Mouse (Mus musculus) forebrain, embryonic 10.5 days (tissue): Measurements from ENCODE around the gene Spryd3. TPM values are rescaled to one million over a fixed set of nuclear protein-coding genes. Genes with fewer than 3 reads are reported as not detected.
A peak's percentile ranks its signal among the peaks of the same experiment; 100 is the strongest.
"Not testable (repeated sequence)": the region's sequence is repeated elsewhere in the genome, so short reads cannot be mapped to it uniquely, and the experiment has no call there.

ENCODE experiments used
- DNase-seq: peaks from one replicate; pipeline ENCODE4 v3.0.0-alpha.2; 2017; ENCODE audit warnings: low spot score; ENCODE audit errors: extremely low spot score
- H3K27ac ChIP-seq: fragments of 300-500 bp; sonication (generic); 2 replicates; pipeline ENCODE4 v1.5.1; 2016; ENCODE audit warnings: mild to moderate bottlenecking
- H3K27me3 ChIP-seq: fragments of 300-500 bp; sonication (generic); 2 replicates; pipeline ENCODE4 v1.6.1; 2016; ENCODE audit warnings: mild to moderate bottlenecking; ENCODE audit not compliant: poor library complexity, severe bottlenecking
- H3K36me3 ChIP-seq: fragments of 300-500 bp; sonication (generic); replicated peaks from 2 replicates; pipeline ENCODE4 v1.6.1; 2016; ENCODE audit warnings: mild to moderate bottlenecking, moderate library complexity
- H3K4me1 ChIP-seq: fragments of 300-500 bp; sonication (generic); 2 replicates; pipeline ENCODE4 v1.6.1; 2016
- H3K4me3 ChIP-seq: fragments of 300-500 bp; sonication (generic); 2 replicates; pipeline ENCODE4 v1.5.1; 2016; ENCODE audit warnings: mild to moderate bottlenecking, moderate library complexity
- H3K9me3 ChIP-seq: fragments of 300-500 bp; sonication (generic); 2 replicates; pipeline ENCODE4 v1.6.1; 2016; ENCODE audit warnings: mild to moderate bottlenecking, moderate library complexity
- WGBS: fragments of 180-500 bp; shearing (Covaris S2); methylation state at CpG from one replicate; pipeline ENCODE4 v1.1.7; 2016; 5-methylcytosine and 5-hydroxymethylcytosine counted together
- polyA plus RNA-seq: library from polyadenylated mRNA; unstranded; fragments of >200 nt; fragmentation: Nextera tagmentation; extraction: Ambion mirVana; gene quantifications from 2 replicates; pipeline ENCODE4 v1.2.1, GENCODE M21; 2016

Gene Spryd3
- polyA plus RNA-seq, 1 experiment from 2014 or later, result 12.7 TPM

- 73% methylated on average over 3 of the region's 3 CpGs for WGBS
- Histone ChIP-seq H3K4me1 (peaks cover 17% of the 10 kb centered on the region), H3K36me3 (no peaks in the 10 kb centered on the region)
These were observed 28.1 kb upstream of the Spryd3 start for GRCm38 (mm10) chr15:102163900-102164693.

GRCm38 (mm10) chr15:102160415-102161060 lies 24.5 kb upstream of the Spryd3 start:
- Histone ChIP-seq H3K9me3 (no peaks in the 10 kb centered on the region), H3K27ac (no peak overlapping the region), H3K4me3 (no peak overlapping the region), H3K36me3 (no peaks in the 10 kb centered on the region), H3K4me1 (peaks cover 26% of the 10 kb centered on the region), H3K27me3 (0 out of 2 replicates have a peak, but pooled peaks cover 9% of the 10 kb centered on the region)
- no peak for DNase-seq
- WGBS, result 62% methylated on average over 27 of the region's 27 CpGs

More at GRCm38 (mm10) chr15:102163900-102164693, 28.1 kb upstream of the Spryd3 start:
- DNase-seq, result no peak
- Histone ChIP-seq H3K27ac (no peak overlapping the region), H3K27me3 (0 out of 2 replicates have a peak, but pooled peaks cover 9% of the 10 kb centered on the region), H3K9me3 (no peaks in the 10 kb centered on the region), H3K4me3 (no peak overlapping the region)

GRCm38 (mm10) chr15:102156836-102157235 lies 20.8 kb upstream of the Spryd3 start:
- Histone ChIP-seq H3K9me3 (no peaks in the 10 kb centered on the region), H3K27ac (peak overlapping the region; percentile 69), H3K4me3 (0 out of 2 replicates have a peak overlapping the region, but pooled peaks have one; percentile 16), H3K4me1 (peaks cover 37% of the 10 kb centered on the region), H3K36me3 (no peaks in the 10 kb centered on the region), H3K27me3 (0 out of 2 replicates have a peak, but pooled peaks cover 9% of the 10 kb centered on the region)
- no peak for DNase-seq
- WGBS, result 34% methylated on average over 20 of the region's 20 CpGs

- H3K36me3 ChIP-seq, H3K9me3 ChIP-seq, H3K27me3 ChIP-seq, H3K27ac ChIP-seq, H3K4me3 ChIP-seq, DNase-seq: not testable (repeated sequence)
- peaks cover 40% of the 10 kb centered on the region for H3K4me1 ChIP-seq
- 90% methylated on average over 6 of the region's 6 CpGs for WGBS
These were observed 19.0 kb upstream of the Spryd3 start for GRCm38 (mm10) chr15:102155006-102155405.

- Histone ChIP-seq H3K27me3 (peaks cover 5% of the 10 kb centered on the region; the same call in 1 of the 2 replicates), H3K9me3 (no peaks in the 10 kb centered on the region), H3K4me3 (no peak overlapping the region), H3K4me1 (peaks cover 38% of the 10 kb centered on the region), H3K36me3 (no peaks in the 10 kb centered on the region), H3K27ac (peak overlapping the region; percentile 9; the same call in 1 of the 2 replicates)
- WGBS, result 35% methylated on average over 4 of the region's 4 CpGs
- no peak for DNase-seq
These were observed 16.6 kb upstream of the Spryd3 start for GRCm38 (mm10) chr15:102152646-102153045.

GRCm38 (mm10) chr15:102150301-102151135 lies 14.5 kb upstream of the Spryd3 start, which contains the start of gene Soat2:
Soat2 (plus strand) TSS chr15:102150526.
- Histone ChIP-seq H3K27me3 (peaks cover 15% of the 10 kb centered on the region), H3K36me3 (no peaks in the 10 kb centered on the region), H3K4me1 (peaks cover 28% of the 10 kb centered on the region), H3K27ac (peak within 1 kb of the TSS; percentile 59), H3K9me3 (no peaks in the 10 kb centered on the region), H3K4me3 (peak within 1 kb of the TSS; percentile 26)
- 58% methylated on average over 20 of the region's 20 CpGs for WGBS
- no peak for DNase-seq

- H3K27ac ChIP-seq, result no peak overlapping the region
- H3K36me3 ChIP-seq, result no peaks in the 10 kb centered on the region
- DNase-seq, result no peak
- no peaks in the 10 kb centered on the region for H3K9me3 ChIP-seq
- no peak overlapping the region for H3K4me3 ChIP-seq
- WGBS, result 69% methylated on average over 4 of the region's 4 CpGs
- peaks cover 25% of the 10 kb centered on the region for H3K27me3 ChIP-seq
- H3K4me1 ChIP-seq, result peaks cover 35% of the 10 kb centered on the region
These were observed 13.5 kb upstream of the Spryd3 start for GRCm38 (mm10) chr15:102149561-102149960.

GRCm38 (mm10) chr15:102147674-102148402 lies 11.8 kb upstream of the Spryd3 start:
- Histone ChIP-seq H3K4me3 (no peak overlapping the region), H3K36me3 (no peaks in the 10 kb centered on the region), H3K27ac (0 out of 2 replicates have a peak overlapping the region, but pooled peaks have one; percentile 1), H3K27me3 (peaks cover 42% of the 10 kb centered on the region), H3K4me1 (peaks cover 41% of the 10 kb centered on the region), H3K9me3 (no peaks in the 10 kb centered on the region)
- DNase-seq, result no peak
- WGBS, result 71% methylated on average over 16 of the region's 16 CpGs

- H3K27ac ChIP-seq, result no peak overlapping the region
- H3K9me3 ChIP-seq, result no peaks in the 10 kb centered on the region
- H3K4me1 ChIP-seq, result peaks cover 38% of the 10 kb centered on the region
- H3K4me3 ChIP-seq, result no peak overlapping the region
- 16% methylated on average over 1 of the region's 1 CpGs for WGBS
- no peak for DNase-seq
- H3K36me3 ChIP-seq, result no peaks in the 10 kb centered on the region
- peaks cover 51% of the 10 kb centered on the region for H3K27me3 ChIP-seq
These were observed 10.8 kb upstream of the Spryd3 start for GRCm38 (mm10) chr15:102146882-102147281.

- DNase-seq, result no peak
- no peaks in the 10 kb centered on the region for H3K9me3 ChIP-seq
These were observed 10.1 kb upstream of the Spryd3 start for GRCm38 (mm10) chr15:102146089-102146488.

GRCm38 (mm10) chr15:102145330-102145729 lies 9.3 kb upstream of the Spryd3 start:
- 88% methylated on average over 10 of the region's 10 CpGs for WGBS
- peaks cover 34% of the 10 kb centered on the region for H3K4me1 ChIP-seq

More at GRCm38 (mm10) chr15:102146089-102146488, 10.1 kb upstream of the Spryd3 start:
- Histone ChIP-seq H3K27me3 (peaks cover 58% of the 10 kb centered on the region), H3K4me1 (peaks cover 38% of the 10 kb centered on the region), H3K36me3 (no peaks in the 10 kb centered on the region), H3K4me3 (no peak overlapping the region), H3K27ac (no peak overlapping the region)
- WGBS, result 84% methylated on average over 5 of the region's 5 CpGs

GRCm38 (mm10) chr15:102144726-102145125 lies 8.7 kb upstream of the Spryd3 start:
- Histone ChIP-seq H3K9me3 (no peaks in the 10 kb centered on the region), H3K4me1 (peaks cover 31% of the 10 kb centered on the region), H3K27me3 (peaks cover 58% of the 10 kb centered on the region), H3K36me3 (no peaks in the 10 kb centered on the region), H3K4me3 (peak overlapping the region; percentile 42), H3K27ac (peak overlapping the region; percentile 62)
- WGBS, result 10% methylated on average over 19 of the region's 19 CpGs
- DNase-seq, result no peak

More at GRCm38 (mm10) chr15:102145330-102145729, 9.3 kb upstream of the Spryd3 start:
- Histone ChIP-seq H3K27ac (no peak overlapping the region), H3K36me3 (no peaks in the 10 kb centered on the region), H3K9me3 (no peaks in the 10 kb centered on the region), H3K27me3 (peaks cover 58% of the 10 kb centered on the region), H3K4me3 (no peak overlapping the region)
- no peak for DNase-seq
